Mouse (Mus musculus) kidney, postnatal 4 days (tissue): ENCODE results near the gene Arhgef3.
A peak's percentile ranks its signal among the peaks of the same experiment; 100 is the strongest.

Experiments used
- DNase-seq, 2 experiments: peaks; one replicate each; pipeline ENCODE4 v3.0.0; 2021; ENCODE audit warnings: mixed read lengths in 2 of 2

Gene Arhgef3

GRCm38 (mm10) chr14:27322041-27322440, 207.3 kb downstream of the Arhgef3 start:
- no peak for DNase-seq

GRCm38 (mm10) chr14:27324689-27325088, 210.0 kb downstream of the Arhgef3 start:
- no peak for DNase-seq

- no peak for DNase-seq
Measured at GRCm38 (mm10) chr14:27325537-27325936, 210.8 kb downstream of the Arhgef3 start.

GRCm38 (mm10) chr14:27327862-27328261, 213.2 kb downstream of the Arhgef3 start:
- DNase-seq, result no peak

GRCm38 (mm10) chr14:27328952-27329351, 214.3 kb downstream of the Arhgef3 start:
- no peak for DNase-seq

GRCm38 (mm10) chr14:27331490-27332035, 216.9 kb downstream of the Arhgef3 start:
- peak in 1 of 2 experiments; percentile 18 for DNase-seq

- DNase-seq, result peak in 1 of 2 experiments; percentile 25
Measured at GRCm38 (mm10) chr14:27332359-27332987, 217.8 kb downstream of the Arhgef3 start.

GRCm38 (mm10) chr14:27335331-27336207, 220.9 kb downstream of the Arhgef3 start:
- peak; percentile 89 to 93 for DNase-seq

- peak in 1 of 2 experiments; percentile 32 for DNase-seq
Measured at GRCm38 (mm10) chr14:27336208-27337114, 221.8 kb downstream of the Arhgef3 start.

GRCm38 (mm10) chr14:27337156-27337555, 222.5 kb downstream of the Arhgef3 start:
- peak in 1 of 2 experiments; percentile 20 for DNase-seq

- DNase-seq, result peak; percentile 33 to 49
Measured at GRCm38 (mm10) chr14:27338034-27338708, 223.5 kb downstream of the Arhgef3 start.

GRCm38 (mm10) chr14:27340682-27341415, 226.2 kb downstream of the Arhgef3 start:
- peak in 1 of 2 experiments; percentile 26 for DNase-seq

- no peak for DNase-seq
Measured at GRCm38 (mm10) chr14:27341486-27341885, 226.8 kb downstream of the Arhgef3 start.

- no peak for DNase-seq
Measured at GRCm38 (mm10) chr14:27342451-27342850, 227.8 kb downstream of the Arhgef3 start.

- no peak for DNase-seq
Measured at GRCm38 (mm10) chr14:27344250-27344990, 229.7 kb downstream of the Arhgef3 start.

- DNase-seq, result no peak
Measured at GRCm38 (mm10) chr14:27345051-27345885, 230.6 kb downstream of the Arhgef3 start.

GRCm38 (mm10) chr14:27347224-27347623, 232.5 kb downstream of the Arhgef3 start:
- no peak for DNase-seq

- no peak for DNase-seq
Measured at GRCm38 (mm10) chr14:27347666-27348065, 233.0 kb downstream of the Arhgef3 start.

- DNase-seq, result no peak
Measured at GRCm38 (mm10) chr14:27348088-27348487, 233.4 kb downstream of the Arhgef3 start.
